In genomic region chr2:4668626-4669025, GRCm38 (mm10) we compare ENCODE assay signal across 16 mouse cellular contexts. TPM values are rescaled to one million over a fixed set of nuclear protein-coding genes. Genes with fewer than 3 reads are reported as not detected.
"Had no signal": no experiment of that assay in that cellular context is flagged by ENCODE, and none has a peak within 500 bp of the region (broad histone marks: within the 10 kb centered on the region; RNA-seq: fewer than 3 reads in every experiment).

No protein-coding gene starts in this region.

- DNase-seq: gastrocnemius, adult 2 months; gastrocnemius, postnatal 10 days; gastrocnemius, postnatal 25 days; heart, adult 2 months; heart, postnatal 14 days; heart, postnatal 4 days; kidney, adult 2 months; kidney, adult 9 months; kidney, postnatal 10 days; kidney, postnatal 25 days; kidney, postnatal 4 days; liver; liver, embryonic 13.5 days; liver, postnatal 0 days had no signal

RNA-seq across cellular contexts. Expression of gene Bend7, which starts 49.0 kb away (rescaled TPM):
- total RNA-seq: granulocyte monocyte progenitor cell, adult 5-6 weeks had no signal
- polyA plus RNA-seq: inflammation-experienced regulatory T-cells, adult 6 months had no signal
